Comparison of ENCODE assay signal across 27 mouse cellular contexts in genomic region chr7:133940405-133940804, GRCm38 (mm10).
"Had no signal": no experiment of that assay in that cellular context is flagged by ENCODE, and none has a peak within 500 bp of the region (broad histone marks: within the 10 kb centered on the region; RNA-seq: fewer than 3 reads in every experiment).

No protein-coding gene starts in this region.

- H3K4me2 ChIP-seq: heart, embryonic 12.5 days; hindbrain, embryonic 12.5 days; hindbrain, embryonic 14.5 days; intestine, embryonic 15.5 days; kidney, embryonic 15.5 days; limb, embryonic 12.5 days had no signal

- DNase-seq: forebrain, postnatal 0 days; gastrocnemius, adult 2 months; gastrocnemius, postnatal 14 days; gastrocnemius, postnatal 36 days; heart, adult 18-20 months; heart, postnatal 10 days; heart, postnatal 4 days; kidney, adult 18-20 months; kidney, adult 9 months; kidney, postnatal 14 days; kidney, postnatal 36 days; liver had no signal

- ATAC-seq: forebrain, postnatal 0 days; hindbrain, embryonic 16.5 days; inflammation-experienced regulatory T-cells, adult 6 months; intestine, embryonic 15.5 days; intestine, postnatal 0 days had no signal

- H3K27ac ChIP-seq: gastrocnemius, adult 2 months; heart, embryonic 10.5 days; hindbrain, embryonic 10.5 days; hindbrain, embryonic 12.5 days; hindbrain, embryonic 14.5 days; intestine, embryonic 15.5 days; kidney, embryonic 15.5 days; kidney, postnatal 0 days; layer of hippocampus, adult 2 months; left cerebral cortex, adult 2 months; limb, embryonic 10.5 days; limb, embryonic 12.5 days had no signal

- H3K36me3 ChIP-seq: heart, embryonic 10.5 days; heart, embryonic 12.5 days; hindbrain, embryonic 10.5 days; hindbrain, embryonic 12.5 days; intestine, embryonic 15.5 days; kidney, embryonic 15.5 days; limb, embryonic 10.5 days; limb, embryonic 12.5 days had no signal

- H3K27me3 ChIP-seq: heart, embryonic 12.5 days; hindbrain, embryonic 12.5 days; intestine, embryonic 15.5 days; kidney, embryonic 15.5 days had no signal

- H3K9ac ChIP-seq: forebrain, postnatal 0 days; heart, embryonic 12.5 days; hindbrain, embryonic 12.5 days; hindbrain, embryonic 14.5 days; intestine, embryonic 15.5 days; kidney, embryonic 15.5 days; limb, embryonic 12.5 days had no signal

- H3K4me3 ChIP-seq: gastrocnemius, adult 2 months; heart, embryonic 10.5 days; heart, embryonic 12.5 days; hindbrain, embryonic 10.5 days; hindbrain, embryonic 12.5 days; intestine, embryonic 15.5 days; kidney, embryonic 15.5 days; layer of hippocampus, adult 2 months; left cerebral cortex, adult 2 months; limb, embryonic 10.5 days; limb, embryonic 12.5 days had no signal

- H3K9me3 ChIP-seq: heart, embryonic 10.5 days; heart, embryonic 12.5 days; hindbrain, embryonic 10.5 days; hindbrain, embryonic 12.5 days; intestine, embryonic 15.5 days; kidney, embryonic 15.5 days; limb, embryonic 10.5 days; limb, embryonic 12.5 days had no signal

- H3K4me1 ChIP-seq: heart, embryonic 12.5 days; hindbrain, embryonic 12.5 days; intestine, embryonic 15.5 days; limb, embryonic 10.5 days; limb, embryonic 12.5 days had no signal
